Mouse (Mus musculus) layer of hippocampus, postnatal 25 days (tissue): Measurements from ENCODE around the gene Alg11. TPM values are rescaled to one million over a fixed set of nuclear protein-coding genes. Genes with fewer than 3 reads are reported as not detected.

ENCODE experiments used
- DNase-seq, 2 experiments: peaks; one replicate each; pipeline ENCODE4 v3.0.0; 2022; ENCODE audit warnings: mixed read lengths in 2 of 2, low spot score in 1 of 2; ENCODE audit errors: extremely low spot score in 1 of 2
- total RNA-seq, 2 experiments: library from RNA; stranded (reverse); gene quantifications; 2 replicates each; pipeline ENCODE4 v1.2.3; 2021

The Alg11 gene
- total RNA-seq, 2 experiments from 2014 or later: 34.2 to 39.1 TPM

DNA sequence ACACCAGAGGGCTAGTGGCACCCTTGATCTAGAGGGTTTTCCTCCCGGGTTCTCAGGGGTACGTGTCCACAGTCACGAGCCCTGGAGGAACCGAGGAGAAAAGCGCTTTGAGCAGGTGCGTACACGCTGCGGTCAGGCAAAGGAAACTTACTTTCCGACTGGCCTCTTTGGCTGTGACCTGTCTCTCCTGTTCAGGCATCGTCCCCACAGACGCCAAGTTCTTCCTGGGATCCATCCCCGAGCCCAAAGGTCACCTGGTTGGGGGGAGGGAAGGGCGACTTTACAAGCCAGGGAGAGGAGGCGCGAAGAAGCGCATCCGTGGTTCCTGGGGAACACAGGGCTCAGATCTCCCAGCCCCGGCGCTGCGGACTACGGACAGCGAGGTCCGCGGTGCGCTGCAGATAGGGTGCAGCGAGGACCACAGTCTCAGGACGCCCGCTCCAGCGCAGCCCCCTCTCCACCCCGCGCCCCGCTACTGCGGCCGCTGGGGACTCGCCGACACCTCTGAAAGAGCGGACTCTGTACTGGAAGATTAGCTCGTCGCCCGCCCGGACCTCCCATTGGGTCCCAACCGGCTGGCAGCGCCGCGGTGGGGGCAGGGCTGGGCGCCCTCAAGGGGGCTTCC, 588 bp upstream of the Alg11 start, which contains the start of gene Atp7b:
Gene Atp7b (minus strand): TSS at position 485 of the 625 bp plus-strand sequence.
- no peak for DNase-seq

DNA sequence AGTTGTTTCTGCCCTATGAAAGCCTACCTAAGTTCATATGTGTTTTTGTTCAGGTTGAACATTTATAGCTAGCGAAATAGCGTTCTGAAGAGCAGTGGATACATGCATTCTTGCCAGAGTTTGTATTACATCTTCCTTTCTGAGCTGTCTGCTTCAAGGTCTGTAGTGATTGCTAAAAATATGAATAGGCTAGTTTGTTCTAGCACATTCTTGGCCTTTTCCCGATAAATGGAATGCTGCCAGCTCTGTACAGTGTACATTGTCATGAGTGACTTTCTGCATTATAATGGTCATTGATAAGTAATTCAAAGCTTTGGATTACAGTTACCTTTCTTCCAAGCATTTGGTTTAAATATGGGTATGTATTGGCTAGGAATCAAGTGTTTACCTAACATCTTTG, 605 bp downstream of the Alg11 start:
- DNase-seq: no peak

DNA sequence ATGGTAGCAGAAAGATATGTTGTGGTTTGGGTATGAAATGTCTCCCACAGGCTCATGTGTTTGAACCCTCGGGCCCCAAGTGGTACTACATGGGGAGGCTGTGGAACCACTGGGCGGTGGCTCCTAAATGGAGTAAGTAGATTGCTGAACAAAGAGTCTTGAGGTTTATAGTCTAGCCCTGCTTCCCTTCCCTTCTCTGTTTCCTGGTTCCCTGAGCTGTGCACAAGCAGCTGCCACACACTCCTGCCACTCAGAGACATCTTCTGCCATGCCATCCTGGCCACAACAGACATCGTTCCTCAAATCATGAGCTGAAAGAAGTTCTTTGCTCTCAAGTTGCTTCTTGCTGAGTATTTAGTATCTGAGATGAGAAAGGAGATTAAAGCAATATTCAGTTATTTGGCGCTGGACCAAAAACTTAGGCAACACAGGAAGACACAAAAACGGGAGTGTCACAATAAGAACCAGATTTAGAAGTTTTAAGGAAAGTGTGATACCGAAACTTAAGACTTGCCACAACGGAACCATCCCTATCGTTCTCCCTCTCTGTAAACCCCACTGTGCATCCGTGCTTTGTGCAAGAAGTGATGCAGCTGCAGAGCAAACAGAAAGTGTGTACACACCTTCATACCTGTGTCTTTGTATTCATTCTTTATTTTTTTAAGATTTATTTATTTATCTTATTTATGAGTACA, 18.9 kb downstream of the Alg11 start:
- no peak for DNase-seq

DNA sequence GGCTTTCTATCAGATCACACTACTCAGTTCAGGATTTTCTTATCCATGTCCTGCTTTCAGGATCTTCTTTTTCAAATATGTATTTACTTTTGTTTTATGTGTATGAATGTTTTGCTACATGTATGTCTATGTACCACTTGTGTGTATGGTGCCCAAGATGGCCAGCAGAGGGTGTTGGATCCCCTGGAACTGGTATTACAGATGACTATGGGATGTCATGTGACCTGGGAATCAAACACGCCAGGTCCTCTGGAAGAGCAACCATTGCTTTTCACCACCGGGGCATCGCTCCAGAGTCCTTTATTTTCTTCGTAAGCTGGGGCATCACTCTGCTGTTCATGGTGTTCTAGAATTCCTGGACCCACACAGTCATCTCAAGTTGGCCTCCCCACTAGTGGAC, 28.7 kb downstream of the Alg11 start:
- no peak for DNase-seq

DNA sequence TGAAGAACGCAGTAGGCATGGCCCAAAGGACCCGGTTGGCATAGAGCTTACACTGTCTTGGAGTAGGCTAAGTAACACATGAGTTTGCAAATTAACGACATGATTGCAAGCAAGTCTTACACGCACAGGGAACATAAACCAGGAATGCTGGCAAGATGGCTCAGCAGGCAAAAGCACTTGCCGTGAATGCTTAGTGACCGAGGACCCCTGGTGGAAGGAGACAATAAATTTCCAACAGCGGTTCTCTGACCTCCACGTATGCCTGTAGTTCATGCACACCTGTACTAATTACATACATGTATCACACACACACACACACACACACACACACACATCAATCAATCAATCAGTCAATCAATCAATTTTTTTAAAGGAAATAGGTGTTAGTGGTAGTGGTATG, 31.0 kb downstream of the Alg11 start:
- DNase-seq: no peak

DNA sequence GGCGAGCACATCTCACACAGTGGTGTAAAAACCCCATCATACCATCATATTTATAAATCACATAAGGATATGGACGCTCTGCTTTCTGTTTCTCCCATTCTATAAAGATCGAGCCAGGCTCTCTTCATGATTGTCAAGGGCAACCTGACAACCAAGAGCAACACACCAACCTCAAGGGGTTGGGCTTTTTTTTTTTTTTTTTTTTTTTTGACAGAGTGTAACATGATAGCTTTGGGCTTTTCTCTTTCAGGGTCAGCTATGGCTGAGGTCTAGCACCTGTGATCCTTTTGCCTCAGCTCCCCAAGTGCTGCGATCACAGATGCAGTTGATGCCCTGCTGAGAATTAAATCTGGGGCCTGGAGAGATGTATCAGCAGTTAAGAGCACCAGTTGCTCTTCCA, 46.5 kb downstream of the Alg11 start:
- no peak for DNase-seq

Other genes starting within 250 kb of the Alg11 start
- not detected for gene Defb50, start 237.2 kb upstream of the Alg11 start, total RNA-seq
- not detected for gene Defb2, start 220.8 kb upstream of the Alg11 start, total RNA-seq
- gene Defb10, start 201.8 kb upstream of the Alg11 start, total RNA-seq: not detected
- gene Defb9, start 175.3 kb upstream of the Alg11 start, total RNA-seq: not detected
- 1 to 10 TPM in 1 of 2 experiments, not detected in 1; 1.9 TPM for gene Defb11, start 154.3 kb upstream of the Alg11 start, total RNA-seq
- not detected for gene Defb15, start 128.0 kb upstream of the Alg11 start, total RNA-seq
- not detected for gene Defb35, start 122.4 kb upstream of the Alg11 start, total RNA-seq
- gene Defb13, start 114.0 kb upstream of the Alg11 start, total RNA-seq: not detected
- not detected for gene Fam90a1a, start 102.0 kb upstream of the Alg11 start, total RNA-seq
- gene Ccdc70, start 90.9 kb upstream of the Alg11 start, total RNA-seq: not detected
- gene Atp7b, start 416 bp upstream of the Alg11 start, total RNA-seq: 1 to 10 TPM; 2.3 to 2.5 TPM
- gene Nek5, start 64.3 kb downstream of the Alg11 start, total RNA-seq: under 1 TPM; 0.34 to 0.47 TPM
- 1 to 10 TPM; 2.5 to 2.8 TPM for gene Nek3, start 105.7 kb downstream of the Alg11 start, total RNA-seq
- gene Ckap2, start 125.1 kb downstream of the Alg11 start, total RNA-seq: 1 to 10 TPM; 1.4 to 1.9 TPM
- 10 to 100 TPM; 28.0 to 30.9 TPM for gene Vps36, start 132.1 kb downstream of the Alg11 start, total RNA-seq
- 1 to 10 TPM; 3.7 to 4.1 TPM for gene Thsd1, start 166.6 kb downstream of the Alg11 start, total RNA-seq
- gene Tpte, start 222.7 kb downstream of the Alg11 start, total RNA-seq: not detected